Mouse (Mus musculus) lung, adult 2 months (tissue): ENCODE data around the gene Cyp26c1. TPM values are rescaled to one million over a fixed set of nuclear protein-coding genes. Genes with fewer than 3 reads are reported as not detected.

Experiments
- DNase-seq: peaks from one replicate; pipeline ENCODE4 v3.0.0; 2022
- H3K4me1 ChIP-seq: fragments of 200-500 bp; 2 replicates; pipeline ENCODE4 v1.6.1; 2011; ENCODE audit warnings: low read length; ENCODE audit not compliant: control insufficient read depth, insufficient read depth
- H3K4me3 ChIP-seq: fragments of 200-500 bp; replicated peaks from 2 replicates; pipeline ENCODE3; 2011; ENCODE audit warnings: low read depth, mild to moderate bottlenecking, control low read depth, low read length; ENCODE audit errors: extremely low read depth
- CTCF ChIP-seq: fragments of 200-500 bp; IDR thresholded peaks from 2 replicates; pipeline ENCODE4 v1.5.1; 2011; ENCODE audit warnings: mild to moderate bottlenecking, low read length, control low read depth; ENCODE audit not compliant: insufficient read depth
- POLR2A ChIP-seq: fragments of 200-500 bp; IDR thresholded peaks from 2 replicates; pipeline ENCODE4 v1.6.1; 2011; ENCODE audit warnings: low read depth, mild to moderate bottlenecking, control low read depth, low read length, borderline replicate concordance; ENCODE audit errors: extremely low read depth
- WGBS: fragments of 180-500 bp; shearing (Covaris S2); methylation state at CpG from one replicate; pipeline ENCODE4 v1.1.7; 2018; 5-methylcytosine and 5-hydroxymethylcytosine counted together
- polyA plus RNA-seq: library from polyadenylated mRNA; depleted of rRNA; stranded (reverse); fragments of >200 nt; gene quantifications from 2 replicates; pipeline ENCODE4 v1.2.3, GENCODE M21; 2012

Gene Cyp26c1
- polyA plus RNA-seq, 1 experiment = 0.18 TPM

DNA sequence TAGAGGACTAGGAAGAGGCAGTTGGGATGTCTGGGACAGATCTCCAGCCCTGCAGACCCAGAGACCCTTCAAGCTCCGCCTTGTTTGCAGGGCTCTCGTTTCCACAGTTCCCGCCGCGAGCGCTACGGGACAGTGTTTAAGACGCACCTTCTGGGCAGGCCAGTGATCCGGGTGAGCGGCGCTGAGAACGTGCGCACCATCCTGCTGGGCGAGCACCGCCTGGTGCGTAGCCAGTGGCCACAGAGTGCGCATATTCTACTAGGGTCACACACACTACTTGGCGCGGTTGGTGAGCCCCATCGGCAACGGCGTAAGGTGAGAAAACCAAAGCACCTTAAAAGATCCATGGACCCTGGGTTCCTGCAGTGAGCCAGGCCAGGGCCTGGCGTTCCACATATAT, 966 bp downstream of the Cyp26c1 start:
- H3K4me3 ChIP-seq = no peak overlapping the region
- no peak for DNase-seq
- no peak for TF ChIP-seq POLR2A
- no peak for TF ChIP-seq CTCF
- H3K4me1 ChIP-seq = no peaks in the 10 kb centered on the region
- 48% methylated on average over 23 of the region's 23 CpGs for WGBS

DNA sequence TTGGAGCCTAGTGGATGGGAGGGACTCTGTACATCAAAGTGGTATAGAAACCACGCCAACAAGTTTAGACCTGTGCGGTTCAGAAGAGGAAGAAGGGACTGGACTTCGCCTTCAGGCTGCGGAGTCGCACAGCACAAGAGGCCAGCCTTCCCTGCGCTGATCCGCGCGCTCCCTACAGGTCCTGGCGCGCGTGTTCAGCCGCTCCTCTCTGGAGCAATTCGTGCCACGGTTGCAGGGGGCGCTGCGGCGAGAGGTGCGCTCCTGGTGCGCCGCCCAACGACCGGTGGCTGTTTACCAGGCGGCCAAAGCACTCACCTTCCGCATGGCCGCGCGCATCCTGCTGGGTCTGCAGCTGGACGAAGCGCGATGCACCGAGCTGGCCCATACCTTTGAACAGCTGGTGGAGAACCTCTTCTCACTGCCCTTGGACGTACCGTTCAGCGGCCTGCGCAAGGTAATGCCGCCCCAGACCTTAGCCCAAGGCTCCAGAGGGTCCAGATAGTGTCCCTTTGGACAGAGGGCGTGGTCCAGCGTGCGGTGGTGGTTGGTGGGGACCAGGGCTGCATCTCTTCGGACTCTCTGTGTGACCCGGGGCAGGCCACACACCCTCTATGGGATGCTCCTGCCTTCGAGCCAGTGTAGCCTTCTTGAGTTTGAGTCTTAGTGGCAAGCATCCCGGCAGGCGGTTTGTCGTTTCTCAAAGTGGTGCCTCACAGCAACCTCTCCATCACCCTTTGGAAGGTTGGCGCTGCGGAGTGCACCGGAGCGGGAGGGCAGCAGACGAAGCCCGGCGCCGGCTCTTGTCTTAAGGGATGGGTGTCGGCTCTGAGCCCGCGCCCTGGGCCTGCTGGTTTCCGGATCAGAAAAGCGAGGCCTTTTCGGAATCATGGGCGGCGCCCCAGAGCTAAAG, 1.8 kb downstream of the Cyp26c1 start:
- no peak overlapping the region for H3K4me3 ChIP-seq
- 22% methylated on average over 62 of the region's 62 CpGs for WGBS
- no peaks in the 10 kb centered on the region for H3K4me1 ChIP-seq
- DNase-seq = no peak
- TF ChIP-seq CTCF = no peak
- no peak for TF ChIP-seq POLR2A

GRCm38 (mm10) chr19:37689478-37689877, 4.1 kb downstream of the Cyp26c1 start:
- H3K4me1 ChIP-seq = no peaks in the 10 kb centered on the region
- no peak overlapping the region for H3K4me3 ChIP-seq
- WGBS = 54% methylated on average over 5 of the region's 5 CpGs
- DNase-seq = no peak
- no peak for TF ChIP-seq POLR2A
- no peak for TF ChIP-seq CTCF

DNA sequence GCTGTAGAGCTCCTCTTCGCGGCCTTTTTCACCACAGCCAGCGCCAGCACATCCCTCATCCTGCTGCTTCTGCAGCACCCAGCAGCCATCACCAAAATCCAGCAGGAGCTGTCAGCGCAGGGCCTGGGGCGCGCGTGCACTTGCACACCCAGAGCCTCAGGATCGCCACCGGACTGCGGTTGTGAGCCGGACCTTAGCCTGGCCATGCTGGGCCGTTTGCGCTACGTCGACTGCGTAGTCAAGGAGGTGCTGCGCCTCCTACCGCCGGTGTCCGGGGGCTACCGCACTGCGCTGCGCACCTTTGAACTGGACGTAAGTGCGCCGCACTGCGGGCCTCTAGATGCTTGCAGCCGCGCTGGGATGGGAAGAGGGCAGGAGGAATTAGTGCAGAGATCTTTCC, 5.3 kb downstream of the Cyp26c1 start:
- TF ChIP-seq POLR2A = no peak
- no peak for TF ChIP-seq CTCF
- no peak for DNase-seq
- Histone ChIP-seq H3K4me3 (no peak overlapping the region), H3K4me1 (no peaks in the 10 kb centered on the region)
- 22% methylated on average over 29 of the region's 29 CpGs for WGBS

- no peak for DNase-seq
- no peak overlapping the region for H3K4me3 ChIP-seq
These were observed 7.5 kb downstream of the Cyp26c1 start for GRCm38 (mm10) chr19:37692879-37693278.

DNA sequence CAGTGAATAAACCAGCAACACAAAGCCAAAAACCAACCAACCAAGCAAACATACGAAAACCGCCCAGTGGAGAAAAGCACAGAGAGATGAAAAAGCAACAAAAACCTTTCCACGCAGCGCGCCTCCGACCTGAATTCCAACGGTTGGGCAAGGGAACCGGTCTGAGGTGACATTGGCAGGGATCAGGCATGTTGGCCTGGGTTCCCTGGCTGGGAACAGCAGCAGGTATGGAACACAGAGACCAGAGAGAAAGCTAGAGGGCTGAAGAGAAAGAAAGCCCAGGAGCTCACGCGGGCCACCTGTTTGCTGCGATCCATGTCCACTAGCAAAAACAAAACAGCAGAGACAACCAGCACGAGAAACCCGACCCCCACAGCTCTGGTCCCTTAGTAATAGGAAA, 9.8 kb downstream of the Cyp26c1 start:
- no peaks in the 10 kb centered on the region for H3K4me1 ChIP-seq
- WGBS = 59% methylated on average over 13 of the region's 13 CpGs
- TF ChIP-seq CTCF (no peak), POLR2A (no peak)
- no peak for DNase-seq
- H3K4me3 ChIP-seq = no peak overlapping the region

More at GRCm38 (mm10) chr19:37692879-37693278, 7.5 kb downstream of the Cyp26c1 start:
- TF ChIP-seq POLR2A (no peak), CTCF (no peak)
- 2% methylated on average over 40 of the region's 40 CpGs for WGBS
- H3K4me1 ChIP-seq = no peaks in the 10 kb centered on the region

GRCm38 (mm10) chr19:37695762-37696602, 10.6 kb downstream of the Cyp26c1 start:
- no peak for TF ChIP-seq POLR2A
- TF ChIP-seq CTCF = no peak
- H3K4me1 ChIP-seq = no peaks in the 10 kb centered on the region
- no peak for DNase-seq
- no peak overlapping the region for H3K4me3 ChIP-seq
- 8% methylated on average over 42 of the region's 42 CpGs for WGBS

GRCm38 (mm10) chr19:37696603-37697334, 11.4 kb downstream of the Cyp26c1 start:
- WGBS = 6% methylated on average over 22 of the region's 22 CpGs
- no peaks in the 10 kb centered on the region for H3K4me1 ChIP-seq
- H3K4me3 ChIP-seq = no peak overlapping the region
- TF ChIP-seq CTCF (no peak), POLR2A (no peak)
- DNase-seq = no peak

DNA sequence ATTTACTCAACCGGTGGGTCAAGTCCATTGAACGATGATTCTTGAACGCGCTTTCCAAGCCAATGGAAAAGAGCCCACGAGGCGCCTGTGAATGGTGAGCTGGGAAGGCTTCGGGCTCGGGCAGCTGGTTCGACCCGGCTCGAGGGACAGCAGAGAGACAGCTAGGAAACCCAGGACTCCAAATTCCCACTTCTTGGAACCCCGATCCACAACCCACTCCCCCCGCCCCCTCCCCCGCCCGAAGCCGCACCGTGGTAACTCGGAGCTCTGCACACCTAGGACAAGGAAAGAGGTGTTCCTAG, 11.9 kb downstream of the Cyp26c1 start:
- DNase-seq = no peak
- TF ChIP-seq CTCF = no peak
- WGBS = 3% methylated on average over 18 of the region's 18 CpGs
- Histone ChIP-seq H3K4me3 (no peak overlapping the region), H3K4me1 (no peaks in the 10 kb centered on the region)
